Mouse (Mus musculus): ENCODE data around the gene Cacna1e.

Gene Cacna1e

GRCm38 (mm10) chr1:154786243-154786669 lies 98.0 kb downstream of the Cacna1e start:
- peak; percentile 59 to 80 for DNase-seq (ENCODE audit: low spot score in 2 of 2)

DNA sequence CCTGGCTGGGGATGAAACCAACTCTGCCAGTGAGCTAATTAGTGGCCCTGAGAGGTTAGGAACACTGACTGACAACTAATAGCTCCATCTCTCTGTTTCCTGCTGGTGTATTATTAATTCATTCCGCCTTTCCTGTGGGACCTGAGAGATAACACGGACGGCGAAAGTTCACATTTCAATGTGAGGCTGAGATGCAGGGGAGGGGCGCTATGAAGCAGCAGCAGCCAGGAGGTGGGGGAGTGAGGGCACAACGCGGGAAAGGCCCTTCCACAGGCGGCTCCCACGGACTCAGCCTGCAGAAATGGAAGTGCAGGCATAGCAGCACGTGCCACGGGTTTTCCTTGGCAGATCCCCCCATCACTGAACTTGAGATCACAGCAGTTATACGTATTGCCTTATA lies 99.4 kb downstream of the Cacna1e start:
- DNase-seq (ENCODE audit: low spot score in 2 of 2) = no peak

GRCm38 (mm10) chr1:154783521-154783920 lies 100.8 kb downstream of the Cacna1e start:
- no peak for DNase-seq (ENCODE audit: low spot score in 2 of 2)

- DNase-seq (ENCODE audit: low spot score in 2 of 2) = no peak
Measured at GRCm38 (mm10) chr1:154779908-154780514, 104.3 kb downstream of the Cacna1e start.

DNA sequence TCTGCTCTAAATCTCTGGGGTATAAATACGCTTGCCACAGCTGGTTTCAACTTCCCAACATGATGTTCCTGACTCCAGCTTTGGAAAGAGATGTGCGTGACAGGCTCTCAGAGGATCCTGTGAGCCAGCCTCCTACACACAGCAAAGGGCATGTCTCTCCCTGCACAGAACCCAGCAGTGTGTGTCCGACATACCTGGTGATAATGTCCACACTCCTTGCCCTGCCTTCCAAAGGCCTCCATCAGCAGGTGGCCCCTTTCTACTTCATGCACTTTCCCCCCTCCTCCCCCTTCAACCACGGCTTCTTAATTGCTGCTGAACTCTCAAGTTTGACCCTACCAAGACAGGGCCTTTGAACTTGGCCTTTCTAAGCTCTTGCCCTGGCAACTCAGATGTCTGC lies 108.0 kb downstream of the Cacna1e start:
- no peak for DNase-seq (ENCODE audit: low spot score in 2 of 2)

DNA sequence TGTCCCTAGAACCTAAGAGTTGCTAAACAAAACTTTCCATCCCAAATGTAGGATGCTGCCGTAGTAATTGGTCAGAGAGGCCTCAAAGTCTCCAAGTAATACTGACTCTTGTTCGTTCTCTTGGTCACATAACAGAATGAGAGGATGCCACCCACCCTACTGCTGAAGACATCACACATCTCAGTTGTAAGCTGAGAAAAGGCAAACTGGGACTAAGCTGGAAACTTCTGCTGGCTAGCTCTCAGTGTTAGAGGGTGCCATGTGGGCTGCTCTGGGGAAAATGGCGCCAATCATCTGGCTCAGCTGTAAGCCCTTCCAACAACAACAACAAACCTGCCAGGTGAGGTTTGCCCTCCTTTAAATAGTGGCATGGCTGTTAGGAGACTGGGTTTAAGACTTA lies 109.8 kb downstream of the Cacna1e start:
- no peak for DNase-seq (ENCODE audit: low spot score in 2 of 2)

- DNase-seq (ENCODE audit: low spot score in 2 of 2) = no peak
Measured at GRCm38 (mm10) chr1:154771111-154771510, 113.2 kb downstream of the Cacna1e start.

- DNase-seq (ENCODE audit: low spot score in 2 of 2) = no peak
Measured at GRCm38 (mm10) chr1:154770542-154770941, 113.8 kb downstream of the Cacna1e start.

- DNase-seq (ENCODE audit: low spot score in 2 of 2) = no peak
Measured at GRCm38 (mm10) chr1:154763132-154763531, 121.2 kb downstream of the Cacna1e start.

- no peak for DNase-seq (ENCODE audit: low spot score in 2 of 2)
Measured at GRCm38 (mm10) chr1:154752081-154752480, 132.2 kb downstream of the Cacna1e start.

- DNase-seq (ENCODE audit: low spot score in 2 of 2) = no peak
Measured at GRCm38 (mm10) chr1:154748531-154748930, 135.8 kb downstream of the Cacna1e start.

DNA sequence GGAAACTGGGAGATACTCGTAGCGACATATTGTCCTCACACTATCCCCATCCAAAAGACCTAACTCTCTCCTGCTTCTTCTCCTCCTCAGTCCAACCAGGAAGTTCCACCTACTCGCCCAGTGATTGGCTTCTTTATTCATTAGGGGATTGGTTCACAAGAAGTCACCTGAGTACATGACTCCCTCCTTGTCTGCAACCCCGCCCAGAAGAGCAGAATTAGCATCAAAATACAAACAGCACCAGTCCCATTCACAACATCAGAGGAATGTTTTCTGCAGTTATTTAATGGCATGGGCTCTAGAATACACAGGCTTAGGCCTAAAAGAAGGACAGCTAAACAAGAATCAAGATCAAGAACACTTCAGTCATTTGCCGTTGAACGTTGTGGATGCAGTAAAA lies 139.1 kb downstream of the Cacna1e start:
- no peak for DNase-seq (ENCODE audit: low spot score in 2 of 2)

DNA sequence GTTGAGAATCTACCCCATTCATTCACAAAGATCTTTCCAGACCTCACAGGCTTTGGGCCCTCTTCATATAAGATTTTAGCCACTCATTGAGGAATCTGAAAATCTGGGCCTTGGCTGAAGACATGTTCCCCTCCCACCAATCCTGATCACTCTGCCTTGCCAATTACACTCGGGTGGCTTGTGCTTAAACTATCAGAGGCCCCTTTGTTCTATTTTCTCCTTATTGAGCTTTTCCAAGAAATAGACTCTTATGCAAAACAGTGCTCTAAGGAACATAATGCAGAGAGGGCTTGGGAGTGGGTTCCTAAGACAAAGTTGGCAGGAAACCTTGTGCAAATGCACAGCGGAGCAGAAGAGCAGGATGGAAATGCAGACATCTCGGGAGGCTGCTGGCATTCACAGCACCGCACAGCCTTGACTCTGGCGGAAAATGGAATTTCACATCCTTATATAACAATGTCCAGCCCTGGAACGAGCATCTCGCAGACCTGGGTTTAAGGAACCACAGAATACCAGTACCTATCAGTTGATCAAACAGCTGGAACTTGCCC lies 153.8 kb downstream of the Cacna1e start:
- no peak for DNase-seq (ENCODE audit: low spot score in 2 of 2)

DNA sequence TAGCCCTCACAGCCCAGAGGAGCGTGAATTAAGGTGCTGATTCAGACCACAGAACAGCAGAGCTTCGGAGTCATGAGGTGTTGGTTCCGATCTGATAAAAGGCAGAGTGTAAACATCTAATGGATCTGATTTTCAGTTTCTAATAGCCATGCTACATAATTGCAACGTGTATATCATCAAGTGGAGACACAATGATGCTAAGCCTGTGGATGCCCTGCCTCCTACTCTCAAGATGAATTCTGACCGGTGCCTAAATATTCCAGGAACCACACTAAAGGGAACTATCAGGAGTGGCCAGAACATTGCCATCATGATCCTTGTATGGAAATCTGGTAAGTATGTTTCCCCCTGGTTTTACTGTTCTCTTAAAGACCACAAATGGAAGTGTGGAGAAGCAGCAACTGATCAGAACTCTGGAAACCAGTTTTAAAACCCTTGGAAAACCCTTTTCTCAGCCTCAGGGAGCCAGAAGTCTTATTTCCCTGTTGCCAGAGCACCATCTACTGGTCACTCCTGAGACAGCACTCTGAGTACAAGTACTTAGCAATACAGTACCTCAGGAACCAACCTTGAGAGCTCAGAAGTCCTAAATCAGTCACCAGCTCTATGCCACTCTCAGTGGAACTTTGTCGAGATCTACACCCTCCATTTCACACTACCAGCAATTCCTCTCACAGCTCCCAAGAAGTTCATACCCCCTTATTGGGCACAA lies 154.9 kb downstream of the Cacna1e start:
- DNase-seq (ENCODE audit: low spot score in 2 of 2) = peak; percentile 32 to 70

- DNase-seq (ENCODE audit: low spot score in 2 of 2) = no peak
Measured at GRCm38 (mm10) chr1:154728682-154729081, 155.6 kb downstream of the Cacna1e start.

DNA sequence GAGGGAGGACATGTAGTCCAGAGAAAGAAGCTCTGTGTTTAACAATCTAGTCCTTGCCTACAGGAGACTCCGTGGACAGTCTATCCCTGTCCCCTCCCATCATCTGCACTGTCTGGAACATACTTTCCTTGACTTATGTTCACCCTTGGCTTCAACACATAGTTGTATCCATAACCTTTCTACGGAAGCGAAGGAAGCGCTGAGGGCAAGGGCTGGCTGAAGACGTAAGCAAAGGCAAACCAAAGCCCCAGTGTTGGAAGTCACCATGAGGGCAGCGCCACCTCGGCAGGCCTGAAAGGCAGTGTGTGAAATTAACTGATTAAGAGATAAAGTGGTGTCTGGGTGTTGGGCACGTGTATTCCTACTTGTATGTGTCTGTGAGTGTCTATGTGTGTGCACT lies 156.6 kb downstream of the Cacna1e start:
- DNase-seq (ENCODE audit: low spot score in 2 of 2) = no peak

DNA sequence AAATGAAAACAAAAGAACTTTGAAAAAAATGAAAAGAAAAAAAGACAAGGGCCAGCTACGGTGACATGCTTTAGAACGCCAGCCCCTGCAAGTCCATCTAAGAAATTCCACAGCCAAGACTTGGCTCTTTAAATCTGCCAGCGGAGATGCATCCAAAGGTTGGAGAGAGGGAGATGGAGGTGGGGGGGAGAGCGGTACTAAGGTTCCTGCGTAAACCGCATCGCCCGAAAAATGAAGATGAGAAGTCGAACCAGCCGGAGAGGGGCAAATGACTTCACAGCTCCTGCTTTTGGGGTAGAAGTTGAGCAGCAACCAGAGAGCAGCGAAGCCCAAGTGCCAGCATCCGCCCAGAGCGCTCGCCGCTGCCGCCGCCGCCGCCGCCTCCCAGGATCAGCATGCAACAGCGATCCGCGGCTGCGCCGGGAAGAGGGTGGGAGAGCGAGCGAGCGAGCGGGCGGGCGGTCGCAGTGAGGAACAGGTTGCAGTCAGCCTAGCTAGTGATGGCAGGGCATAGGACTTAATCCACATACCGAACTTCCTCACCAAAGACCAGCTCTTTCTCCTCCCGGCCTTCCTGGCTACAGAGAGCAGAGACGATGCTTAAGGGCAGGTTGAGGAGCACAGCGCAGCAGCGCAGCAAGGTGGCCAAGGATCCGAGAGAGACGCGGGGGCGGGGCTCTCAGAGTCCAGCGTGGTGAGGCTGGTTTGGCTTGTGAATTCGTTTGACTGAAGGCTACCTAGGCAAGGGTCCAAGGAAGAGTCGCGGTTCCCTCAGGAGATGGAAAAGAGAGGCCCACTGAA lies 157.7 kb downstream of the Cacna1e start:
- peak in 1 of 2 experiments; percentile 18 for DNase-seq (ENCODE audit: low spot score in 2 of 2)

GRCm38 (mm10) chr1:154725356-154726320 lies 158.7 kb downstream of the Cacna1e start:
- no peak for DNase-seq (ENCODE audit: low spot score in 2 of 2)

GRCm38 (mm10) chr1:154723537-154724286 lies 160.6 kb downstream of the Cacna1e start:
- DNase-seq (ENCODE audit: low spot score in 2 of 2) = no peak

DNA sequence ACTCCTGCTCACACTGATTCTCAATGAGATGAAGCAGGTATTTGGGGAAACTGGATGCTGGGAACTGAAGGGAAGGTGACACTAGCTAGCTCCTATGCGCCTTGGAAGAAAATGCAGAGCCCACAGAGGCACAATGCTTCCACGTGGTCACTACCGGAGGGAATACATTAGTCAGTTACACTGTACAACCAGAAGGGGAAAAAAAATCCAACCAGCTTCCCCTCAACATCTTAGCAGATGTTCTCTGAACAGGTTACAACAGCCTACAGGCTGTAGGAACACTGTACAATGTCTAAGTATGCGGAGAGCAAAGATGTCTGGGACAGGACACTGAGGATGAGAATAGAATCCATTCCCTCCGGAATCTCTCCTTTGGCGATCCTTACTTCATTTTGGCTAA lies 161.2 kb downstream of the Cacna1e start:
- no peak for DNase-seq (ENCODE audit: low spot score in 2 of 2)

Measured in spleen, postnatal 10 days (tissue).